Mouse (Mus musculus) midbrain, embryonic 11.5 days (tissue): ENCODE data around the gene Wfdc15b. TPM values are rescaled to one million over a fixed set of nuclear protein-coding genes. Genes with fewer than 3 reads are reported as not detected.
A peak's percentile ranks its signal among the peaks of the same experiment; 100 is the strongest.
"Not testable (repeated sequence)": the region's sequence is repeated elsewhere in the genome, so short reads cannot be mapped to it uniquely, and the experiment has no call there.

Experiments used
- ATAC-seq: fragments of 200-750 bp; cut with Nextera tagmentation; 2 replicates; pipeline ENCODE4 v1.8.0; 2017; ENCODE audit warnings: moderate TSS enrichment, moderate library complexity; ENCODE audit not compliant: low FRiP score
- DNase-seq: peaks from one replicate; pipeline ENCODE4 v3.0.0; 2015; ENCODE audit warnings: low spot score; ENCODE audit errors: missing footprints
- H3K27ac ChIP-seq: fragments of 300-500 bp; sonication (generic); 2 replicates; pipeline ENCODE4 v1.5.1; 2014; ENCODE audit warnings: low read depth, low read length
- H3K27me3 ChIP-seq: fragments of 300-500 bp; sonication (generic); 2 replicates; pipeline ENCODE4 v1.6.1; 2014; ENCODE audit warnings: mild to moderate bottlenecking, low read length, moderate library complexity, mixed read lengths; ENCODE audit not compliant: control insufficient read depth, insufficient read depth
- H3K36me3 ChIP-seq: fragments of 300-500 bp; sonication (generic); 2 replicates; pipeline ENCODE4 v1.6.1; 2014; ENCODE audit warnings: mild to moderate bottlenecking, low read length, moderate library complexity, mixed read lengths; ENCODE audit not compliant: control insufficient read depth, insufficient read depth
- H3K4me1 ChIP-seq: fragments of 300-500 bp; sonication (generic); 2 replicates; pipeline ENCODE4 v1.6.1; 2014; ENCODE audit warnings: low read length; ENCODE audit not compliant: control insufficient read depth, insufficient read depth
- H3K4me2 ChIP-seq: fragments of 300-500 bp; sonication (generic); 2 replicates; pipeline ENCODE4 v1.6.1; 2014; ENCODE audit warnings: mild to moderate bottlenecking, moderate library complexity
- H3K4me3 ChIP-seq: fragments of 300-500 bp; sonication (generic); 2 replicates; pipeline ENCODE4 v1.5.1; 2014; ENCODE audit warnings: low read depth, low read length
- H3K9ac ChIP-seq: fragments of 300-500 bp; sonication (generic); 2 replicates; pipeline ENCODE4 v1.6.1; 2014; ENCODE audit warnings: low read length
- H3K9me3 ChIP-seq: fragments of 300-500 bp; sonication (generic); 2 replicates; pipeline ENCODE4 v1.6.1; 2016; ENCODE audit warnings: low read length; ENCODE audit not compliant: control insufficient read depth
- WGBS: fragments of 180-500 bp; shearing (Covaris S2); extraction: QIAGEN DNeasy Blood & Tissue Kit; methylation state at CpG from one replicate; pipeline ENCODE4 v1.1.7; 2014; 5-methylcytosine and 5-hydroxymethylcytosine counted together
- polyA plus RNA-seq: library from polyadenylated mRNA; unstranded; fragments of >200 nt; fragmentation: Nextera tagmentation; extraction: Ambion mirVana; gene quantifications from 2 replicates; pipeline ENCODE4 v1.2.1, GENCODE M21; 2014

Gene Wfdc15b
- polyA plus RNA-seq, 1 experiment from 2014 or later: not detected

DNA sequence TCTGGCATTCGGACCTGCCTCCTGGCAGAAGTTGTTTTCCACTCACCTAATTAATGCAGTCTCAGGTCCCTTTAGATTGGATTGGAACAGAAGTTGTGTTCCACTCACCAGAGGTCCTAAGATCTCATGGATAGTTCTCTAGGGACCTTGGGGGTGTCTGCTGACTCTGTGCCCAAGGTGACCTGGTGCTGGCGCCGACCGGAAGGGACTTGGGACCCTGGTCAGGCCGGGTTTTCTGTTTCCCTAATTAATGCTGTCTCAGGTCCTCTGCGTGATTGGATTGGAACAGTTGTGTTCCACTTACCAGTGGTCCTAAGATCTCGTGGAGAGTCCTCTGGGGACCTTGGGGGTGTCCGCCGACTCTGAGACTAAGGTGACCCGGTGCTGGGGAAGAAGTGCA lies 15.4 kb downstream of the Wfdc15b start:
- H3K9ac ChIP-seq, H3K27me3 ChIP-seq, H3K36me3 ChIP-seq, H3K4me2 ChIP-seq, H3K4me1 ChIP-seq, H3K4me3 ChIP-seq, ATAC-seq, H3K9me3 ChIP-seq, H3K27ac ChIP-seq: not testable (repeated sequence)
- peak; percentile 19 for DNase-seq
- WGBS: 89% methylated on average over 10 of the region's 10 CpGs

DNA sequence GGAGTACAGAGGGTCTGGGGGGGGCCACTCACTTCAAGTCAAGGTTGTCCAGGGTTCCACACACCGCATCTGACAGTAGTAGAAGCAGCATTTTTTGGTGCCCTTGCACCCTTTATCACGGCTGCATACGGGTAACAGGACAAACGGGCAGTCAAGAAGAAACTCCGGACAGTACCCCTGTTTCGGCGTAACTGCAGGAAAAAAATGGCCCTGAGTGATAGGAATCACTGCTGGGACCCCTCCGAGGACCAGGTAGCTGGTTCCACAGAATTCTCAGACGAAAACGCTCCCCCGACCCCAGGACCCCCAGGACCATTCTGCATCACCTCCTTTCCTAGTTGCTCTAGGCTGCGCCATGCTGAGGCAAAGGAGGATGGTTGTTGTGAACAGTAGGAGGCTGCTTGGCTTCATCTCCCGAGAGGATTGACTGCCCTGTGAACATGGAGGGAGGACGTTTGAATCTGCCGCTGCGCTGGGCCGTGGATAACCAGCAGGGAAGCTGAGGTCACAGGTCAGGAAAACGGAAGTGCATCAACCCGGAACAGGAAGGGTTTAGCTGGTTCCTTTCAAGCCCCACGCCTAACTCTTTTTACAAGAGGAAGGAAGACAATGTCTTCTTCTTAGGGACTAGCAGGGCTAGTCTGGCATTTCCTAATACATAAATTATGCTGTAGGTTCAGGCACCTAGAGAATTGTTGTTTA lies 21.7 kb downstream of the Wfdc15b start, which contains the start of gene Wfdc15a:
Gene Wfdc15a (minus strand): TSS at position 505 of the 702 bp plus-strand sequence.
- no peak within 1 kb of the TSS for H3K27ac ChIP-seq
- no peaks in the 10 kb centered on the region for H3K36me3 ChIP-seq
- no peaks in the 10 kb centered on the region for H3K9me3 ChIP-seq
- H3K27me3 ChIP-seq: no peaks in the 10 kb centered on the region
- no peak within 1 kb of the TSS for H3K9ac ChIP-seq
- H3K4me1 ChIP-seq: no peaks in the 10 kb centered on the region
- DNase-seq (peak; percentile 26), ATAC-seq (no peak)
- no peak within 1 kb of the TSS for H3K4me3 ChIP-seq
- no peak within 1 kb of the TSS for H3K4me2 ChIP-seq
- WGBS: 81% methylated on average over 20 of the region's 20 CpGs

DNA sequence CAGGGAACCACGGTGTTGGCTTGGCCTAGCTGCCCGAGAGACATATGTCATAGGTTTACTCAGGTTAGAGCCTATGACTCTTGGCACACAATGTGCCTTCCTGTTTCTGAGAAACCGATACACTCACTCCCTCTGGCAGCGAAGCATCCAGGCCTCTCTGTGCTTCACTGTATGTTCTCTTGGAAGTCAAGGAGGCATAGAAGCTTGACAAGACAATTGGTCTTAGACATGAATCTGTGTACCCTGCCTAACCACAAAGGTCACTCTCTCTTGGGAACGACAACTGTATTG lies 24.8 kb downstream of the Wfdc15b start:
- Histone ChIP-seq H3K9me3 (no peaks in the 10 kb centered on the region), H3K36me3 (no peaks in the 10 kb centered on the region), H3K4me1 (no peaks in the 10 kb centered on the region), H3K4me3 (no peak overlapping the region), H3K9ac (no peak overlapping the region), H3K4me2 (no peak overlapping the region), H3K27ac (no peak overlapping the region), H3K27me3 (no peaks in the 10 kb centered on the region)
- DNase-seq: peak; percentile 12
- 91% methylated on average over 5 of the region's 5 CpGs for WGBS
- no peak for ATAC-seq

DNA sequence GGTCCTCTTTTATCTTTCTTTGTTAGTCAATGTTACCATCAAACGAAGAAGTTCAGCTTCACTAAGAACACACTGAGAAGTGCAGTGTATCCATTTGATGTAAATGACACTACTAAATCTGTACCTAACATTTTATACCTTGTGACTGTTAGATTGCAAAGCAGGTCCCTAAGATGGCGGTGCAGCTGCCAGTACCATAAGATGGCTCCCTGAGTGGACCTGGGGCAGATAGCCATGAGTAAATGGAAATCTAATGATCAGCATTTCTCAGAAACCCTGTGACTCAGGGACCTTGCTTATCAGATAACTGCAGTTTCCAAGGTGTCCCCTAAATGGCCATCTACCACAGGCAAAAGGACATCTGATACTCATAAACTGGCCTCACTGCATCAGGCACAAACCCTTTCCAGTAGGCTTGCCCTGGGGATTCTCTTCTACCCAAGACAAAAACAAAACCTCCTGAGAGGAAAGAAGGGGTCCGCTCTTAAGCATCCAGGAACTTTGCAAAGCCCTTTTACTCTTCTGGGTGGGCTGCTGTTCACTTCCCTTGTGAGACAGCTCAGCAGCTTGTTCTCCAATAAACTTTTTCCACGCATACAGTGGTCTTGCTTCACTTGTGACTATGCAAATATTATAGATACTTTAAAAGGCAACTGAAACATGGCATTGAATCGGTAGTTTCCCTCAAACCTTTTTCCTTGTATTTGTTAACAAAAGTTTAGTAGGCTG lies 25.3 kb downstream of the Wfdc15b start:
- Histone ChIP-seq H3K4me3 (no peak overlapping the region), H3K36me3 (no peaks in the 10 kb centered on the region), H3K27me3 (no peaks in the 10 kb centered on the region), H3K4me2 (no peak overlapping the region), H3K27ac (no peak overlapping the region), H3K9ac (no peak overlapping the region), H3K4me1 (no peaks in the 10 kb centered on the region), H3K9me3 (no peaks in the 10 kb centered on the region)
- DNase-seq (peak; percentile 78), ATAC-seq (no peak)
- 91% methylated on average over 5 of the region's 5 CpGs for WGBS

DNA sequence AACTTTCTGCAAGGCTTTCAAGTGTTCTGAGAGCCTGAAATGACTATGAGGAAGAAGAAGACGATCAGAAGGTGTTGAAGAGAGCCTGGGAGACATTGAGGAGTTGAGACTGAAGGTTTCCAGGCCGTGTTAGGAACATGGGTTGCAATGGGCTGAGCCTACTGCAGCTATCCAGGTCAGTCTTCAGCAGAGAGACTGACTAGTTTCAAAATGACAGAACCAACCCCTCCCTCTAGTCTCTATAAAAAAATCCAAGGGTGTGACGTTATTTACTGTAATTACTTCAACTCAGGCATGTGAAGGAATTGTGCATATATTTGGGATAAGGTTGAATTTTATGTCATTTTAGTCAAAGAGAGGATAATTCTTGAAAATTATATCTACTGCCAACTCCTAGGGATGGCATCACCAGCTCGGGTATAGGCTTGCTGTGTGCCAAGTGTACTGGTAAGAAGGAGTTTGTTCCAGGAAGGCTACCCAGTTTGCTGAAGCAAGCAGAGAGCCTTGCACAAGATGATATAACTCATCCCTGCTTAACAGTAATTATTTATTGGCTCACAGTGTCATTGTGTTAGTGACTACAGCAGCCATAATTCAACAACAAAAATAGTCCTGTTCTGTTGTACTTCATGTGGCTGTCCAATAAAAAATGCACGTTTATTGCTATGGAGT lies 26.4 kb downstream of the Wfdc15b start:
- Histone ChIP-seq H3K4me3 (no peak overlapping the region), H3K4me1 (no peaks in the 10 kb centered on the region), H3K9me3 (no peaks in the 10 kb centered on the region), H3K4me2 (no peak overlapping the region), H3K36me3 (no peaks in the 10 kb centered on the region), H3K9ac (no peak overlapping the region), H3K27ac (no peak overlapping the region), H3K27me3 (no peaks in the 10 kb centered on the region)
- 81% methylated on average over 5 of the region's 5 CpGs for WGBS
- peak; percentile 69 for DNase-seq
- ATAC-seq: no peak

DNA sequence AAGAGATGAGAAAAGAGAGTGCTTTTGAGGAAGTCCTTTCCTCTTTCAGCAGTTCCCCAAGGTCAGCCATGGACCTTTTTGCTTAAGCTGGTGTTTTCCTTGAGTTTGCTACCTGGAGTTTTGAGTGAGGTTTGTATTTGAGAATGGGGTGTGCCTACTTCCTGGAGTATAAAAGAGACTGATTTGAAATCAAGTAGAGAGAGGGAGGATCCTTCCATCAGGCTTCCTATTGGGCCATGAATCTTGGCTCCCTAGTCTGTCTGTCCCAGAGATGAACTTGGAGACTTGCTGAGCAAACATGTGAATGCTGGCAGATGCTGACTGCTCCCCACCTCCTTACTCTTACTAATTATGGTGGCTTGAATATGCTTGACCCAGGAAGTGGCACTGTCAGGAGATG lies 29.2 kb downstream of the Wfdc15b start:
- ATAC-seq (no peak), DNase-seq (no peak)
- H3K27me3 ChIP-seq: no peaks in the 10 kb centered on the region
- no peaks in the 10 kb centered on the region for H3K9me3 ChIP-seq
- H3K4me3 ChIP-seq: no peak overlapping the region
- no peaks in the 10 kb centered on the region for H3K36me3 ChIP-seq
- H3K4me1 ChIP-seq: no peaks in the 10 kb centered on the region
- H3K4me2 ChIP-seq: no peak overlapping the region
- H3K9ac ChIP-seq: no peak overlapping the region
- no peak overlapping the region for H3K27ac ChIP-seq

DNA sequence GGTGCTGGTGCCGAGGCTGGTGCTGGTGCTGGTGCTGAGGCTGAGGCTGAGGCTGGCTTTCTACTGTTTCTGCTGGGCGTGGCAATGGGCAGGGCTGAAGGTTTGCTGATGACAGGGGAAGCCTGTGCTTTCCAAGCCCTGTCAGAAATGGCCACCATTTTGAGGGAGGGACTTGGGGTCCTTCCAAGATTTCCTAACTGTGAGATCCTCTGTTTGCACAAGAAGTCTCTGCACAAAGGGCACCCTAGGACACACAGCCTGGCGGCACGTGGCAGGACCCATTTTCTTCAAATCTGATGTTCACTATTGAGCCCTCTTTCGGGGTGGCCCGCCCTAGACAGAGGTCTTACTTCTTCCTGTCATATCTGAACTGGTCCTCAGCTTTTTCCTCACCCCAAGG lies 30.9 kb downstream of the Wfdc15b start, which contains the start of gene Wfdc12:
Gene Wfdc12 (minus strand): TSS at position 33 of the 400 bp plus-strand sequence.
- H3K27me3 ChIP-seq: no peaks in the 10 kb centered on the region
- ATAC-seq (no peak), DNase-seq (peak; percentile 26)
- WGBS: 82% methylated on average over 6 of the region's 6 CpGs
- no peak within 1 kb of the TSS for H3K4me3 ChIP-seq
- H3K9ac ChIP-seq: no peak within 1 kb of the TSS
- no peak within 1 kb of the TSS for H3K27ac ChIP-seq
- no peaks in the 10 kb centered on the region for H3K36me3 ChIP-seq
- no peaks in the 10 kb centered on the region for H3K4me1 ChIP-seq
- no peak within 1 kb of the TSS for H3K4me2 ChIP-seq
- H3K9me3 ChIP-seq: no peaks in the 10 kb centered on the region

DNA sequence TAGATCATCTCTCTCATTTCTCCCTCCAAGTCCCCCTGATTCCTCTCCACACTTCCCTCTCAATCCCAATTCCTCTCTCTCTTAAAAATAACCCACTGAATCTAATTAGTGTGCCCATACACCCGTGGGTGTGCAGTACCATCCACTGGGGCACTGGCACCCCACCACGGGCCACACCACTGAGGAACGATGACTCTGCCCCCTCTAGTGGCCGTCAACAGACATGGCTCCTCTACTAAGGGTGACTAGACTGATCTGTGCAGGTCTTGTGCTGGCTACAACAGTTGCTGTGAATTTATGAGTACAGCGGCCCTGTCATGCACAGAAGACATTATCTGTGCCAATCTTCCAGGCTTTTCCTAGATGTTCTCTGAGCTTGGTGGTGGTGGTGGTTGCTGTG lies 32.7 kb downstream of the Wfdc15b start:
- peaks cover 3% of the 10 kb centered on the region; the same call in 1 of the 2 replicates for H3K4me1 ChIP-seq
- ATAC-seq (no peak), DNase-seq (no peak)
- no peak overlapping the region for H3K4me3 ChIP-seq
- H3K4me2 ChIP-seq: no peak overlapping the region
- no peaks in the 10 kb centered on the region for H3K36me3 ChIP-seq
- 31% methylated on average over 5 of the region's 5 CpGs for WGBS
- H3K27me3 ChIP-seq: no peaks in the 10 kb centered on the region
- no peaks in the 10 kb centered on the region for H3K9me3 ChIP-seq
- no peak overlapping the region for H3K27ac ChIP-seq
- no peak overlapping the region for H3K9ac ChIP-seq

DNA sequence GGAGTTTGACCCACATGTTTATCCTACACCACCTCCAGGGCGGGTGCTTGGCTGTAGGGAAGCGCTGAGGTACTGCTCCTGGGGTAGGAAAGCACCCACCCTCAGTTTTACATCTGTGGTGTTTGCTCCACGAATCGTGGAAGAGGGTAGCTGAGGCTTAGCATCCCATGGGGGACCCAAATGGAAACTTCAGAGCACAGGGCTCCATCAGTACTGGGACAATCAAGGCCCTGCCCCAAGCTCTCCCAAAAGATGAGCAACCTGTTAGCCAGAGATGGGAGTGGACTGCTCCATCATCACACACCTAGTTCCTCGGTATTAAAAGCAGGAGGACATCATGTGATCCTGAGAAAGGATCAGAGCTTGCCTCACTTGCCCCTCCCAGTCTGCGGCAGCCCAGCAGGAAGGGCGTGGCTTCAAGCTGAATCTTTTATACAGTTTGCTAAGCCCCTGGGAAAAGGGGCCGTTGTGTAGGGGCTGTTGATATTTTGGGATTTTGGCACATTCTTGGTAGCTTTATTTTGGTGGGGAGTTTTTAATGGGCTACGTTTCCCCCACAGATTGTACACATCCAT lies 37.2 kb downstream of the Wfdc15b start:
- 42% methylated on average over 9 of the region's 9 CpGs for WGBS
- no peaks in the 10 kb centered on the region for H3K9me3 ChIP-seq
- H3K4me3 ChIP-seq: no peak overlapping the region
- no peak overlapping the region for H3K27ac ChIP-seq
- peak; percentile 84 for DNase-seq
- H3K4me2 ChIP-seq: no peak overlapping the region
- no peak overlapping the region for H3K9ac ChIP-seq
- H3K4me1 ChIP-seq: peaks cover 3% of the 10 kb centered on the region; the same call in 1 of the 2 replicates
- no peak for ATAC-seq
- no peaks in the 10 kb centered on the region for H3K36me3 ChIP-seq
- no peaks in the 10 kb centered on the region for H3K27me3 ChIP-seq
